Mouse (Mus musculus) spleen, adult 2 months (tissue): ENCODE data around the gene Psme1.

ENCODE experiments used
- CTCF ChIP-seq: fragments of 200-500 bp; IDR thresholded peaks from 2 replicates; pipeline ENCODE4 v1.5.1; 2011; ENCODE audit warnings: mild to moderate bottlenecking, inconsistent platforms; ENCODE audit not compliant: insufficient read depth, insufficient read length, insufficient replicate concordance; ENCODE audit errors: extremely low read depth
- POLR2A ChIP-seq: fragments of 200-500 bp; IDR thresholded peaks from 2 replicates; pipeline ENCODE4 v1.6.1; 2011; ENCODE audit warnings: low read depth, low read length, inconsistent platforms

- TF ChIP-seq POLR2A (no peak), CTCF (no peak)
Observed at GRCm38 (mm10) chr14:55551794-55552193, 26.1 kb upstream of the Psme1 start.
